Mouse (Mus musculus): Measurements from ENCODE around the gene D13Ertd608e. TPM values are rescaled to one million over a fixed set of nuclear protein-coding genes. Genes with fewer than 3 reads are reported as not detected.

D13Ertd608e gene
- polyA plus RNA-seq (2021; fragmentation: Nextera tagmentation), result not detected in 2 replicates
- long read RNA-seq, experiment 1, partial matches to known transcripts, result 0 of 3 reads
- long read RNA-seq, experiment 1, other reads (novel, unspliced or antisense), result 3 of 3 reads
- long read RNA-seq, experiment 2, partial matches to known transcripts, result 1 of 3 reads
- long read RNA-seq, experiment 2, other reads (novel, unspliced or antisense), result 2 of 3 reads

DNA sequence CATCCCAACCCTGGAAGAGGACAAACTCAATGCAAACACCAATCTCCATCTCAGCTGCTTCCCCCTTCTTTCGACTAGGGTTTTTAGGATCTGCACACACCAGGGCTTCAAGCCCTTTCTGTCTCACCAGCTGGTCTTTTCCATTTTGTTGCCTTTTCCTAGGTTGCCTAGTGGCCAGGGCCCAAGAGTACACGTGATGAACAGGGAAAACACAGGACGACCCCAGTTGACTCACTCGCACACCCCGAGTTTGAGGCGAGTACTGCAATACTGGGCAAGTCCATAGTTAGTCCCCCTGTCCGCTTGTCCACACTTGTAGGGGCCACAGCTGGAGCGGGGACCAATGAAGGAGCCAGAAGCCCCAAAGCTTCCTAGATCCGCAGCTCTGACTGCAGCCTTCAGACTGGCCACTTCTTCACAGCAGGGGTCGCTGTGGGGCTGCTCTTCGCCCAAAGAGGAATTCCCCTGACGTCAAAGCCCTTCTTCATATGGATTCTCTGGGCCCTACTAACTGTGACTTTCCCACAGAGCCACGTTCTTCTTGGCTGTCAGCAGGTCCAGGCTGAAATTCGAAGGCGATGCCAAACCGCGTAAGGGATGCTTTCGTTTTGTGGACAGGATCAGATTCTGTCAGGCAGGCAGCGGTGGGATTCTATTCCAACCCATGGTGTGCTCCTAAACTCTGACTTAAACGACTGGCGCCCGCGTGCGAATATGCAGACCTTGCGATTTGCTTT is at the start of gene D13Ertd608e:
TSS of gene D13Ertd608e (plus strand) at position 687 of the 737 bp plus-strand sequence.

DNA sequence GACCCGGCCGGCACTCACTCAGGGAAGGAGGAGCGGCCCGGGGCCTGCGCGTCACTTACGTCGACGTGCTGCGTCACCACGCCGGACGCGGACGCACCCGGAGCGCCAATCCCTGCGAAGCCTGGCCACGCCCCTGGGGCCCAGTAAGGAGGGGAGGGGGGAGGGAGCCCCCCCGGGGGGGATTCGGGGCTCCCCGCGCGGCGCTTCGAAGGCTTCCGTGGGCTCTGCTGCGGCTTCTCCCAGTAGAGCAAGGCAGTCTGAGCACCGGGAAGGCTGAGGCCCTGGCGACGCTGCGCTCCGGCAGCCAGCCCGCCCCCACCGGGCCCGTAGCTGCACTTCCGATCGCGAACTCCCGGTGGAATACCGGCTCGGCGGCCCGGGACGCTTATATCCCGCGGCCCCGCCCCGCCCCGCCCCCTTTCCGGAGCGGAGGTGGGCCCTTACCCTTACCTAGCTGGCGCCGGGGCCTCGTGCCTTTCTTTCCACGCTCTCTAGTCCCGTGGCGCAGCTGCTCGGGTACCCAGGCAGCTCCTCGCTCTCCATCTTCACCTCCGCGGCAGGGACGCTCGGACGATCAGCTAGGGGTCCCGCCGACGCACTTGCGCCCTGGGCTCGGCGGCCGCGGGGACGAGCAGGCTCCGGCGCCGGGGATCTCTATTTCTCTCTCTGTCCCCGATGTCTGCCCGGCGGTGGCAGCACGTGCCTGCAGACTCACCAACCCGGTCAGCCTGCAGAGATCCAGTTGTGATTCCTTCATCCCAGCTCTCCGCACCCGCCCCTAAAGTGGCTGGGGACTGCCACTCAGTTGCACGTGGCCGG is 44.8 kb upstream of the D13Ertd608e start, which contains the start of gene Zfp131:
TSS of gene Zfp131 (minus strand) at position 129 of the 819 bp plus-strand sequence.

DNA sequence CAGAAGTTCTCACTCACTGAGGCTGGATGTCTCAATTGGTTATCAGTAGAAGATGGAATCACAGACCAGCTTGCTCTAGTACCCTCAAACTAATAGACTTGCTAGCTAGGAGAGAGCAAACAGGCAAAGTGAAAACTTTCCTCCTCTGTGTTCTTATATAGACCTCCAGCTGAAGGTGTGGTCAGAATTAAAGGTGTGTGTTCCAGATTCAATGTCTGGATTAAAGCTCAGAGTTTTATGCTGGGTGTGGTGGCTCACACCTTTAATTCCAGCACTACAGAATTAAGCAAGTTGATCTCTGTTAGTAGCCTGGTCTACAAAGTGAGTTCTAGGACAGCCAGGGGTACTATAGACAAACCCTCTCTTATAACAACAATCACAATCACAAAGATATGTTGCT is 5.7 kb upstream of the D13Ertd608e start, which contains the start of gene AF067063:
TSS of gene AF067063 (minus strand) at position 101 of the 400 bp plus-strand sequence.

DNA sequence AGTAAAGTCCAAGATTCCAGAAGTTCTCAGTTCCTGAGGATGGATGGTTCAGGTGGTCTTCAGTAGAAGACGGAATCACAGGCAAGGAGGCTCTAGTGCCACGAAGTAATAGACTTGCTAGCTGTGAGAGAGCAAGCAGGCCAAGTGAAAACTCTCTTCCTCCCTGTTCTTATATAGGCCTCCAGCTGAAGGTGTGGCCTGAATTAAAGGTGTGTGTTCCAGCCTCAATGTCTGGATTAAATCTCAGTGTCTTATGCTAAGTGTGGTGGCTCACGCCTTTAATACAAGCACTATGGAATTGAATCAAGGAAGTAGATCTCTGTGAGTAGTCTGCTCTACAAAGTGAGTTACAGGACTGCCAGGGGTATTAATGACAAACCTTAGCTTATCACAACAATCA is 58.9 kb downstream of the D13Ertd608e start, which contains the start of gene Tcstv1:
TSS of gene Tcstv1 (minus strand) at position 101 of the 400 bp plus-strand sequence.

Other genes starting within 250 kb of the D13Ertd608e start
- 0.15 and 0.29 TPM in 2 replicates for gene Ccl28, start 212.2 kb upstream of the D13Ertd608e start, polyA plus RNA-seq (2021; fragmentation: Nextera tagmentation)
- 176 and 180 TPM in 2 replicates for gene Hmgcs1, start 145.6 kb upstream of the D13Ertd608e start, polyA plus RNA-seq (2021; fragmentation: Nextera tagmentation)
- gene Nim1k, start 80.1 kb upstream of the D13Ertd608e start, polyA plus RNA-seq (2021; fragmentation: Nextera tagmentation), result 9.2 and 12.5 TPM in 2 replicates
- gene Zfp131, start 45.1 kb upstream of the D13Ertd608e start, polyA plus RNA-seq (2021; fragmentation: Nextera tagmentation), result 22.3 and 39.3 TPM in 2 replicates
- gene AF067063, start 5.8 kb upstream of the D13Ertd608e start, polyA plus RNA-seq (2021; fragmentation: Nextera tagmentation), result not detected in 2 replicates
- not detected in 2 replicates for gene Tcstv1, start 58.8 kb downstream of the D13Ertd608e start, polyA plus RNA-seq (2021; fragmentation: Nextera tagmentation)
- not detected in 2 replicates for gene Gm21761, start 93.3 kb downstream of the D13Ertd608e start, polyA plus RNA-seq (2021; fragmentation: Nextera tagmentation)
- not detected in 2 replicates for gene B020031M17Rik, start 114.8 kb downstream of the D13Ertd608e start, polyA plus RNA-seq (2021; fragmentation: Nextera tagmentation)
- gene Gm36079, start 191.0 kb downstream of the D13Ertd608e start, polyA plus RNA-seq (2021; fragmentation: Nextera tagmentation), result not detected in 2 replicates
- not detected in 2 replicates for gene Gm21188, start 216.2 kb downstream of the D13Ertd608e start, polyA plus RNA-seq (2021; fragmentation: Nextera tagmentation)

Data from left cerebral cortex, adult 6 months (tissue).